Mouse (Mus musculus) retina, embryonic 14.5 days (tissue): ENCODE results near the gene Tmcc3.

Experiments
- DNase-seq: peaks from one replicate; pipeline ENCODE4 v3.0.0-alpha.2; 2015; ENCODE audit warnings: low spot score

Tmcc3 gene

DNA sequence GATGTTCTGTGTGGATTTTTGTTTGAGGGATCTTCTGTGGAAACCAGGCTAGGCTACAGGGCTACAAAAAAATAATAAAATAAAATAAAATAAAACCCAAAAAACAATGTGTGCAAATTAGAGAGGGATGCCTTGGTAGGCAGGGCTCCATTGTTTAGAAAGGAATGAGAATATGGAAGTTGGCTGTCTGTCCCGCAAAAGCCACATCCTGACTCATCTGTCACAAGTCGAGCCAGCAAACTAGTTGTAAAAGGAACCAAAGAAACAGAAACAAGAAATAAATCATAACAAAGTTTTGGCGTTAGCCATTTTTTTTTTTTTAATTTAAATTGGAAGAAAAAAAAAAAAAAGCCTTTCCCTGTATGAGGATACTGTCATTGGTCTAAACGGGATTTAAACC, 105.9 kb downstream of the Tmcc3 start:
- DNase-seq = no peak

DNA sequence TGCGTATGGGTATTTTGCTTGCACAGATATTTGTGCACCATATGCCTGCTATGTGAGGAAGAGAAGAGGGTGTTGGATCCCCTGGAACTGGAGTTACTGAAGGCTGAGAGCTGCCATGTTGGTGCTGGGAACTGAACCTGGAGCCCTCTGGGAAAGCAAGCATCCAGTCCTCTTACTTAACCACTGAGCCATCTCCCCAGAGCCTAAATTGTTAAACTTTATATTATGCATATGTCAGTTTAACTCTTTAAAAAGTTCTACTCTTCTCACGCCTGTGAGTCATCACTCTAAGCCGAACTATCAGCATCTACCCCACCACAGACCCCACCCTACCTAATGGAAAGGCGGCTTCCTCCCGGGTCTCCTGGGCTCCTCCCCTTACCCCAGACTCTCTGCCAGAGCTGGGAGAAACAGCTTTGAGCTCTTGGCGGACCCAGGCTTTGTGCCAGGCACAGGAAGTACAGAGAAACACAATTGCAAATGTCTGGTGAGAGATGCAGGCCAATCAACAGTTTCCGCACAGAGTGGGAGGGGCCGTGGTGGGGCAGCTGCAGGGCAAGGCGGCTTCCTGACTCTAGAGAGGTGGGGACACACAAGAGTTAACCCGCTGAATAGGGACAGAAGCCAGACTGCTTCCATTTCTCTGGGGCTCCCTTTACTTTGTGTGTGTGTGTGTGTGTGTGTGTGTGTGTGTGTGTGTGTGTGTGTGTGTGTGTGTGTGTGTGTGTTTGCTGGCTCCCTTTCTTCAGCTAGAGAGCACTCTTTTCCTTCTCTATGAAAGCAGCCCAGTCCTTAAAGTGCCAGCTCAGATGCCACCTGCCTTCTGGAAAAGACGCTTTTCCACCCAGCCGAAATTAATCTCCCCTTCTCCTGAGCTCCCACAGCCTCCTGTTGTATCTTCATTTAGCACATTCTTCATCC, 114.5 kb downstream of the Tmcc3 start:
- DNase-seq = no peak

DNA sequence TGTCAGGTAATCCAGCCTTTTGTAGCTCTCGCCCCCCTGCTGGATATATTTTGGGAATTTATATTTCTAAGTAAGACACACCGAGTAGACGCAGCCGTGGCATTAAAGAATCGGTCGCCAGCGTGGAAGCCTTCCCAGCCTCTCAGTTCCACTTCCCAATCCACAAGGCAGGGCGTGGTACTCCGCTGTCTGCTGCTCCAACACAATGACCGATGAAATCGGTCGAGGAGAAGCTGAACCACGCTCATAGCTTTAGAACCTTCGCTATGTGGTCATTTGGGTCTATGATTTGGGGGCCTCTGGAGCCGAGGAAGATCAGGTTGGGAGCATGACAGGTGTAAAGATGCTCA, 115.1 kb downstream of the Tmcc3 start:
- DNase-seq = no peak

- no peak for DNase-seq
Measured at GRCm38 (mm10) chr10:94428186-94428942, 116.6 kb downstream of the Tmcc3 start.

DNA sequence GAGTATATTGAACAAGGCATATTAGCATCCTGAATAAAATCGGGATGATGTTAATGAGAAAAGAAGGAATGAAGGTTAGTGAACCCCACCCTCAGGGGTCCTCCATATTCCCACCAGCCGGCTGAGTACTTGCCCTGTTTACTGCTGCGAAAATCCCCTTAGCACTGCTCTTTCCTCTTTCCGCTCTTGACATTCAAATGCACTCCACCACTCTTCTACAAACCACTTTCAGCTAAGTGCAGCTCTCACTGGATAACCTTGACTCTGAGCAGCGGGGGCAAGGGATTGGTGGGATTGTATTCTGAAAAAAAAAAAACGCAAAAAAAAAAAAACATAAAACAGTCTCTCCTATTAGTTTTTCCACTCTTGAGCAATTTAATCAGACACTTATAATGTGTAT, 118.8 kb downstream of the Tmcc3 start:
- DNase-seq = no peak

DNA sequence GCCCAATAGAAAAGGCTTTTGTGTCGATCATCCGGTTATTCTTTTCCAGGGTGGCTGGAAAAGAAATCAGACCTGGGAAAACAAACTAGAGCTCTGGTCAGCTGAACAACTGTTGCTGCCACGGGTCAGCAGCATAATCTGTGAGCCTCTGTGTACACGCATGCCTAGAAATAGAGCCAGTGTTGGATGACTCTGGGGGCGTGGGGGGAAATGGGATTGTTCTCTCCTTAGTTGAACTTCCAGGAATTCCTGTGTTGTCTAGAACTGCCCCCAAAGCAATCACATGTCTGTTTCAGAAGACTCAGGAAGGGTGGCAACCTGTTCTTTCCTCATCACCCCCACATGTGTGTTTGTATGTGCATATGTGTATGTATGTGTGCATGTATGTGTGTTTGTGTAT, 121.2 kb downstream of the Tmcc3 start:
- DNase-seq = no peak

DNA sequence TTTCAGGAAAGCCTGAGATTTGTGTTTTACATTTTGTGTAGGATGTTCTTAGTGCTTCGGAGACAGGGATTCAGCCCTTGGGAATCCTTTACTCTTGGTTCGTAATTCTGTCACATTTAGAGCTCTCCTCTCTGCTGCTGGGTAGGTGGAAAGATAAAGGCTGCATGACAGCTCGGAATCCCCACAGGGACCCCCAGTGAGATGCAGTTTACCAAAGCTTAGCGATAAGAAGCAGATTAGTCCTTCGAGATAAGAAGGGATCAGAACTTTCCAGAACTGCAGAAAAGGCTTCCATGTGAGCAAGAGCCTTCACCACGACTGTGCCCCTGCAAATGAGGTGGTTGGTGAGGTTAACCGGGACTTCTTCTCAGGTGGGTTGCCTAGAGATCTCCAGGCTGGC, 122.2 kb downstream of the Tmcc3 start:
- DNase-seq = no peak

GRCm38 (mm10) chr10:94442725-94443124, 131.0 kb downstream of the Tmcc3 start:
- DNase-seq = no peak

- no peak for DNase-seq
Measured at GRCm38 (mm10) chr10:94443453-94443852, 131.7 kb downstream of the Tmcc3 start.

GRCm38 (mm10) chr10:94445192-94445591, 133.4 kb downstream of the Tmcc3 start:
- DNase-seq = no peak

- no peak for DNase-seq
Measured at GRCm38 (mm10) chr10:94446379-94447008, 134.7 kb downstream of the Tmcc3 start.

DNA sequence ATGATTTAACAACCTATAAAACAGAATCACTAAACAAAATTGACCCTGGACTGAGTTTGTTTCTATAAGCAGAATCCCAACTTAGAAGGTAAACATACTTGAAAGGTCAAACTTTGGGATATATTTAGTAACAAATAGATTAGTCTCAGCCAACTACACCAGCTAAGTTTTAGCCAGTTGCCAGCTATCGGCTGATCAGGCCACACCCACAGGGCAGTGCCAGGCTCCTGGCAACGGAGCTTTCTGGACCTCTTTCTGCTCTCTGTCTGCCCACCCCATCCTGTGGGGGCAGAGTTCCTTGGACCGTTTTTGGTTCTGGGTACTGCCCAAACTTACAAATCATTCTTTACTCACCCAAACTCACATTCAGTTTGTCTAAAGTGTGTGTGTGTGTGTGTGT, 137.9 kb downstream of the Tmcc3 start:
- DNase-seq = no peak

- no peak for DNase-seq
Measured at GRCm38 (mm10) chr10:94450781-94451180, 139.0 kb downstream of the Tmcc3 start.

DNA sequence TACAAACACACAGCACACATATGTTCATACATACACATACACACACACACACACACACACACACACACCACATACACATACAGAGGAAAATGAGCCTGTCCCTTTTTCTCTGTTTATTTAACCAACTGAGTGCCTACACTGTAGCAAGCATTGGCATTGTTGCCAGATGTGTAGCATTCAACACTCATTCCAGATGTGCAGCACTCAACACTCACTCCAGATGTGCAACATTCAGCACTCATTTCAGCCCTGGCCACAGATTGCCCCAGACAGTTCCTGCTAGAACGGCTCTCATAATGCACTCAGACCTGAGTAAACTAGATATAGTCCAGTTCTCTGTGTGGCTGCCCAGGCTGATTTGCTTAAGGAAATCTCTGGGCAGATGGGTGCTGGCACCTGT, 145.7 kb downstream of the Tmcc3 start:
- no peak for DNase-seq

- DNase-seq = peak; percentile 55
Measured at GRCm38 (mm10) chr10:94458690-94459089, 146.9 kb downstream of the Tmcc3 start.

DNA sequence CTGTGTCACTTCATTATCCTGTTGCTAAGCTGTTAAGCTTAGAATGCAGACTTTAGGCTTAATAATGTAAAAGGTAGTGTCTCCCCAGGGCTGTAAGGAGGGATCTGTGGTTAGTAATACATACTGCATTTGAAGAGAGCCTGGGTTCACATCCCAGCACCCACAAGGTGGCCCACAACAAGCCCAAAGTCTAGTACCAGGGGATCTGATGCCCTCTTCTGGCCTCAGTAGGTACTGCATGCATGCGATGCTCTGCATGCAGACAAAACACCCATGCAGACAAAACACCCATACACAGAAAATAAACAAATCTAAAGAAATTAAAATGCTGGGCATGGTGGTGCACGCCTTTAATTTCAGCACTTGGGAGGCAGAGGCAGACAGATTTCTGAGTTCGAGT, 149.6 kb downstream of the Tmcc3 start:
- peak; percentile 23 for DNase-seq

DNA sequence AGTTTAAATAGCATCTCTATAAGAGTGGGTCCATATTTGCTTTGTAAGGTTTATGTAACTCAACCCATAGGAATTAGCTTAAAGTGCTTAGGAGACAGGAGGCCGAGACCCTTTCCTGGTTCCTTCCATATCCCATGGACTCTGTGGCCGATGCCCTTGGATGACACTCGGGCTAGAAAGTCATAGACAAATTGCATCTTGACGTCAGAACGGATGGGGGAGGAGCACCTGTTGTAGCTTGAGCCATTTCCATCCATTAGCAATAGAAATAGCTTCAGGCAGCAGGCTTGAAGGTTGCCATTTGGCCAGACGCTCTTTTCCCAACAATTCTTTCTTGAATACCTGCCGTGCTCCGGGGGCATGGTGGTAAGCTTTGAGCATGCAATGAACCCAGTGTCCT, 150.1 kb downstream of the Tmcc3 start:
- no peak for DNase-seq

DNA sequence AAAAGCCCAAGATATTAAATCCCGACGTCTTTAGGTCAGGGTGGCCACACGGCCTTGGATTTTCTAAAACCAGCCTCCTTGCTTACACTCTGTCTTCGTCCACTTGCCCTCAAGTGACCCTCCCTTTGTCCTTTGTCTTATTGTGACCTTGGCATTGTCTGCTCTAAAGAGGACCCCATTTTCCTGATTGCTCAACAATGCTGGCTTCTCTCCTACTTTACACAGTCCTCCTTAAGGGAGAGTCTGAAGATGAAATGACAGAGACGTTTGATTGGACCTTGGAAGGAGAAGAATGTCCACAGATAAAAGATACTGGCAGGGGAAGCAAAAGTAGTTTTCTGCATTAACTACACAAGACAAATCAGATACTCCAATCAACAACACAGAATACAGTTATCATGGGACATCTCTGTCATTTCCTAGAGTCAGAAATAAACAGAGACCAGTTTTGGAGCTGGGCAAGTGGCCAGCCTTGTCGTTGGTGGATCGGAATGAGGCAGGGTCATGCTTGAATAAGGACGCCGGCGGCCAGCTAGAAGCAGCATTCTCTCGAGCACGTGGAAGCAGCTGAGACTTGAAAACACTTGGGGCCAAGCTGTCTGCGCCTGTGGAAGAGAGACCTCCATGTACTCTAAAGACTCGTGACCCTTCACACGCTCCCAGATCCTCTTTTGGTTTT, 150.8 kb downstream of the Tmcc3 start:
- no peak for DNase-seq

DNA sequence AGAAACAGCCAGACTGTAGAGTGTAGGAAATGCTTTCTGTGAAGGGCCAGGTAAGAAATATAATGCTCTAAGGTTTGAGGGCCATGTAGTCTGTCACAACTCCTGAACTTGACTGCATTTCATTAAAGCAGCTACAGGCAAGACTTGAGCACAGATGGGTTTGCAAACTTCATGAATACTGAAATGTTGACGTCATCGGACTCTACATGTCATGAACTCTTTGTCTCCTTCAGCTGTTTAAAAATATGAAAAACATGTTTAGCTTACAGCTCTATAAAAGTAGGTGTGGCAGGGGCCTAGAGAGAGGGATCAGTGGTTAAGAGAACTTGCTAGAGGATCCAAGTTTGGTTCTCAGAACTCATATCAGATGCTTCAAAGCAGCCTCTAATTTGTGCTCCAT, 151.7 kb downstream of the Tmcc3 start:
- no peak for DNase-seq

GRCm38 (mm10) chr10:94465646-94466045, 153.9 kb downstream of the Tmcc3 start:
- no peak for DNase-seq

DNA sequence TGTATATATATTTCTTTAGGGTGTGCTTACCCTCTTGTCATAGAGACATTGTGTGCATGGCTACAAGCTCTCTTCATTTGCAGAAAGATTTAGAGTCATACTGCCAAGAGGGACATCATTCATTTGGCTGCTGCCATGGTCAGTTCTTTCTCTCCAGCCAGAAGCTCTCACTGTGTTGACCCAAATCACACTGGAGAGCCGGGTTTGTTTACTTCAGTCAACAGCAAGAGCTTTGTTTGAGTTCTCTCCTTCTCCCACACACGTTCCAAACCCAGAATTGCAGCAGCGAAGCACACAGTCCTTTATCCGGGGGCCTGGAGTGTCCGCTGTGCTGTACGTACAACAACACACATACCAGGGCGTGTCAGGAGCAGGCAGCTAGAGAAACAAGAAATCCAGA, 154.6 kb downstream of the Tmcc3 start:
- DNase-seq = no peak

GRCm38 (mm10) chr10:94471487-94471886, 159.7 kb downstream of the Tmcc3 start:
- no peak for DNase-seq
